Mouse (Mus musculus): ENCODE measurements around the gene Zfp316.

Gene Zfp316

GRCm38 (mm10) chr5:143279247-143279646 lies 9.4 kb upstream of the Zfp316 start:
- no peak for DNase-seq (ENCODE audit: low read depth, low spot score)

GRCm38 (mm10) chr5:143275761-143276160 lies 5.9 kb upstream of the Zfp316 start:
- no peak for DNase-seq (ENCODE audit: low read depth, low spot score)

GRCm38 (mm10) chr5:143272540-143273330 lies 2.9 kb upstream of the Zfp316 start:
- DNase-seq (ENCODE audit: low read depth, low spot score): no peak

GRCm38 (mm10) chr5:143272108-143272507 lies 2.3 kb upstream of the Zfp316 start:
- DNase-seq (ENCODE audit: low read depth, low spot score): no peak

GRCm38 (mm10) chr5:143271642-143272041 lies 1.8 kb upstream of the Zfp316 start:
- no peak for DNase-seq (ENCODE audit: low read depth, low spot score)

- DNase-seq (ENCODE audit: low read depth, low spot score): no peak
Measured at GRCm38 (mm10) chr5:143270151-143270519, 313 bp upstream of the Zfp316 start.

GRCm38 (mm10) chr5:143268985-143269362 lies 848 bp downstream of the Zfp316 start:
- no peak for DNase-seq (ENCODE audit: low read depth, low spot score)

- no peak for DNase-seq (ENCODE audit: low read depth, low spot score)
Measured at GRCm38 (mm10) chr5:143266794-143267193, 3.0 kb downstream of the Zfp316 start.

GRCm38 (mm10) chr5:143265409-143265808 lies 4.4 kb downstream of the Zfp316 start:
- DNase-seq (ENCODE audit: low read depth, low spot score): no peak

GRCm38 (mm10) chr5:143264689-143265088 lies 5.1 kb downstream of the Zfp316 start:
- DNase-seq (ENCODE audit: low read depth, low spot score): no peak

- no peak for DNase-seq (ENCODE audit: low read depth, low spot score)
Measured at GRCm38 (mm10) chr5:143261636-143262035, 8.2 kb downstream of the Zfp316 start.

- DNase-seq (ENCODE audit: low read depth, low spot score): no peak
Measured at GRCm38 (mm10) chr5:143255802-143256201, 14.0 kb downstream of the Zfp316 start.

- no peak for DNase-seq (ENCODE audit: low read depth, low spot score)
Measured at GRCm38 (mm10) chr5:143255131-143255519, 14.7 kb downstream of the Zfp316 start.

- peak; percentile 35 for DNase-seq (ENCODE audit: low read depth, low spot score)
Measured at GRCm38 (mm10) chr5:143254487-143255130, 15.2 kb downstream of the Zfp316 start.

- no peak for DNase-seq (ENCODE audit: low read depth, low spot score)
Measured at GRCm38 (mm10) chr5:143253881-143254486, 15.8 kb downstream of the Zfp316 start.

GRCm38 (mm10) chr5:143253186-143253880 lies 16.5 kb downstream of the Zfp316 start:
- peak; percentile 49 for DNase-seq (ENCODE audit: low read depth, low spot score)

GRCm38 (mm10) chr5:143252791-143253185 lies 17.0 kb downstream of the Zfp316 start:
- DNase-seq (ENCODE audit: low read depth, low spot score): no peak

- DNase-seq (ENCODE audit: low read depth, low spot score): no peak
Measured at GRCm38 (mm10) chr5:143252039-143252438, 17.8 kb downstream of the Zfp316 start.

- DNase-seq (ENCODE audit: low read depth, low spot score): peak; percentile 55
Measured at GRCm38 (mm10) chr5:143244926-143245325, 24.9 kb downstream of the Zfp316 start.

GRCm38 (mm10) chr5:143236036-143236435 lies 33.8 kb downstream of the Zfp316 start:
- DNase-seq (ENCODE audit: low read depth, low spot score): no peak

- DNase-seq (ENCODE audit: low read depth, low spot score): peak; percentile 98
Measured at GRCm38 (mm10) chr5:143235028-143235693, 34.7 kb downstream of the Zfp316 start, which contains the start of gene Zfp12. Gene Zfp12, plus strand, starts transcription at chr5:143235163.

- no peak for DNase-seq (ENCODE audit: low read depth, low spot score)
Measured at GRCm38 (mm10) chr5:143226790-143227189, 43.0 kb downstream of the Zfp316 start, which contains the start of gene Spdye4a. Gene Spdye4a, minus strand, starts transcription at chr5:143226890.
